Mouse (Mus musculus): ENCODE results near the gene Zfp541. TPM values are rescaled to one million over a fixed set of nuclear protein-coding genes. Genes with fewer than 3 reads are reported as not detected.

The Zfp541 gene
- total and polyA plus RNA-seq, 3 experiments: 0.01 TPM; not detected in 2

- Histone ChIP-seq H3K4me1 (ENCODE audit: control insufficient read depth in 1 of 2, insufficient read depth in 2 of 2, low read length in 2 of 2) (peaks cover 0 to 6% of the 10 kb centered on the region in 2 experiments; a peak in 2 of 4 replicates), H3K4me3 (ENCODE audit: control insufficient read depth in 1 of 2, insufficient read depth in 1 of 2, low read depth in 2 of 2, low read length in 2 of 2) (0 out of 4 replicates have a peak overlapping the region, but pooled peaks of 1 of the 2 experiments have one; percentile 3), H3K36me3 (ENCODE audit: control insufficient read depth in 1 of 2, insufficient read depth in 2 of 2, low read length in 2 of 2) (peaks cover 0 to 3% of the 10 kb centered on the region in 2 experiments; a peak in 2 of 4 replicates), H3K79me2 (ENCODE audit: control insufficient read depth, insufficient read depth, low read length, poor library complexity) (no peaks in the 10 kb centered on the region; the same call in 1 of the 2 replicates), H3K9ac (ENCODE audit: control insufficient read depth, low read depth, low read length, poor library complexity, severe bottlenecking) (no peak overlapping the region), H3K27ac (ENCODE audit: control insufficient read depth, low read depth, low read length) (no peak overlapping the region), H3K27me3 (ENCODE audit: control insufficient read depth in 1 of 2, insufficient read depth in 2 of 2, low read length in 2 of 2) (0 out of 4 replicates have a peak, but pooled peaks cover 0 to 2% of the 10 kb centered on the region in 2 experiments), H3K9me3 (replicated peaks; ENCODE audit: insufficient read depth, low read length) (no peaks in the 10 kb centered on the region)
- TF ChIP-seq POLR2A (IDR thresholded peaks at IDR 0.05; ENCODE audit: control insufficient read depth in 1 of 2, insufficient read depth in 1 of 2, low read depth in 1 of 2, low read length in 2 of 2, poor library complexity in 1 of 2) (0 out of 4 replicates have a peak, but pooled peaks of 1 of the 2 experiments have one; percentile 26), MYC (IDR thresholded peaks at IDR 0.05; ENCODE audit: low read depth, low read length) (no peak)
- peak; percentile 47 for DNase-seq (ENCODE audit: low read depth, low spot score)
Observed at GRCm38 (mm10) chr7:16057136-16057534, 4.5 kb upstream of the Zfp541 start.

- TF ChIP-seq MAX (IDR thresholded peaks at IDR 0.05; ENCODE audit: low read length): no peak
- TF ChIP-seq ZC3H11A (IDR thresholded peaks at IDR 0.05; ENCODE audit: low read depth, low read length): no peak
- no peak for TF ChIP-seq TCF12 (IDR thresholded peaks at IDR 0.05; ENCODE audit: low read depth, low read length)
- TF ChIP-seq RAD21 (IDR thresholded peaks at IDR 0.05; ENCODE audit: low read depth, low read length): no peak
- TF ChIP-seq MYB (IDR thresholded peaks at IDR 0.05; ENCODE audit: low read depth, low read length): no peak
- TF ChIP-seq CHD2 (IDR thresholded peaks at IDR 0.05; ENCODE audit: low read length): no peak
- no peak for TF ChIP-seq MEF2A (IDR thresholded peaks at IDR 0.05; ENCODE audit: extremely low read depth, insufficient replicate concordance, low read depth, low read length, poor library complexity, severe bottlenecking)
- TF ChIP-seq MAFK (IDR thresholded peaks at IDR 0.05; ENCODE audit: borderline replicate concordance, low read depth, low read length): no peak
- TF ChIP-seq TAL1 (IDR thresholded peaks at IDR 0.05; ENCODE audit: low read length): no peak
- no peak for TF ChIP-seq E2F4 (IDR thresholded peaks at IDR 0.05; ENCODE audit: borderline replicate concordance, low read depth, low read length)
- TF ChIP-seq BHLHE40 (IDR thresholded peaks at IDR 0.05; ENCODE audit: borderline replicate concordance, low read depth, low read length): no peak
- TF ChIP-seq CHD1 (IDR thresholded peaks at IDR 0.05; ENCODE audit: low read depth, low read length): no peak
- TF ChIP-seq MAZ (IDR thresholded peaks at IDR 0.05; ENCODE audit: low read depth, low read length): no peak
- no peak for TF ChIP-seq ZNF384 (IDR thresholded peaks at IDR 0.05; ENCODE audit: low read depth, low read length)
- TF ChIP-seq USF1 (IDR thresholded peaks at IDR 0.05; ENCODE audit: low read depth, low read length): no peak
- TF ChIP-seq EP300 (IDR thresholded peaks at IDR 0.05; ENCODE audit: low read depth in 1 of 2, low read length in 2 of 2): no peak
- TF ChIP-seq SIN3A (IDR thresholded peaks at IDR 0.05; ENCODE audit: low read length): no peak
- no peak for TF ChIP-seq HCFC1 (IDR thresholded peaks at IDR 0.05; ENCODE audit: low read depth, low read length)
- H3K27me3 ChIP-seq (ENCODE audit: control insufficient read depth in 1 of 2, insufficient read depth in 2 of 2, low read length in 2 of 2): peaks cover 0 to 8% of the 10 kb centered on the region in 2 experiments; a peak in 2 of 4 replicates
- no peaks in the 10 kb centered on the region for H3K9me3 ChIP-seq (replicated peaks; ENCODE audit: insufficient read depth, low read length)
- no peaks in the 10 kb centered on the region; a peak in 1 of 4 replicates for H3K36me3 ChIP-seq (ENCODE audit: control insufficient read depth in 1 of 2, insufficient read depth in 2 of 2, low read length in 2 of 2)
- H3K9ac ChIP-seq (ENCODE audit: control insufficient read depth, low read depth, low read length, poor library complexity, severe bottlenecking): no peak overlapping the region
- no peak for DNase-seq (ENCODE audit: low read depth, low spot score)
- H3K4me3 ChIP-seq (ENCODE audit: control insufficient read depth in 1 of 2, insufficient read depth in 1 of 2, low read depth in 2 of 2, low read length in 2 of 2): no peak overlapping the region
- no peak overlapping the region for H3K27ac ChIP-seq (ENCODE audit: control insufficient read depth, low read depth, low read length)
- no peaks in the 10 kb centered on the region for H3K79me2 ChIP-seq (ENCODE audit: control insufficient read depth, insufficient read depth, low read length, poor library complexity)
- peaks cover 0 to 1% of the 10 kb centered on the region in 2 experiments; a peak in 1 of 4 replicates for H3K4me1 ChIP-seq (ENCODE audit: control insufficient read depth in 1 of 2, insufficient read depth in 2 of 2, low read length in 2 of 2)
Observed at GRCm38 (mm10) chr7:16062099-16062420, 446 bp downstream of the Zfp541 start.
